Comparison of ENCODE assay signal across 12 mouse cellular contexts in genomic region chr8:34455376-34455775, GRCm38 (mm10).
A peak's percentile ranks its signal among the peaks of the same experiment; 100 is the strongest.
DNase-seq lines count a peak whose midpoint lies in the region; ATAC-seq lines count a peak whose summit lies in the region.
"Had no signal": no experiment of that assay in that cellular context is flagged by ENCODE, and none has a peak within 500 bp of the region (broad histone marks: within the 10 kb centered on the region; RNA-seq: fewer than 3 reads in every experiment).

No protein-coding gene starts in this region.

- ATAC-seq in hindbrain, embryonic 11.5 days (ENCODE audit: low FRiP score): peak; percentile 49; the same call in 1 of the 2 replicates
- no peak for ATAC-seq in hindbrain, embryonic 13.5 days (ENCODE audit: low FRiP score)
- 0 out of 2 replicates have a peak, but pooled peaks have one; percentile 33 for ATAC-seq in neural tube, embryonic 12.5 days (ENCODE audit: low FRiP score, low read depth)
- ATAC-seq in kidney, embryonic 14.5 days (ENCODE audit: low FRiP score, low TSS enrichment): peak; percentile 37; the same call in 1 of the 2 replicates

- H3K4me3 ChIP-seq in hindbrain, embryonic 11.5 days (ENCODE audit: low read depth, low read length): no peak overlapping the region
- H3K4me3 ChIP-seq in hindbrain, embryonic 13.5 days: no peak overlapping the region
- no peak overlapping the region for H3K4me3 ChIP-seq in neural tube, embryonic 12.5 days
- no peak overlapping the region for H3K4me3 ChIP-seq in kidney, embryonic 14.5 days (ENCODE audit: low read length)
- H3K4me3 ChIP-seq: embryonic facial prominence, embryonic 13.5 days; stomach, embryonic 15.5 days had no signal

- peak; percentile 31 for DNase-seq in hindbrain, embryonic 11.5 days (ENCODE audit: low spot score)
- DNase-seq in neural tube, embryonic 10.5 days (ENCODE audit: extremely low spot score, low spot score): no peak
- peak; percentile 59 to 61 for DNase-seq in spleen, postnatal 36 days (ENCODE audit: low spot score in 2 of 2)
- DNase-seq in gastrocnemius, postnatal 4 days (ENCODE audit: low spot score in 2 of 2): no peak
- no peak for DNase-seq in cerebellum, adult 11 months
- DNase-seq: cerebellum, adult 9-10 months had no signal

- H3K36me3 ChIP-seq in hindbrain, embryonic 11.5 days (ENCODE audit: control insufficient read depth, insufficient read depth, low read length): no peaks in the 10 kb centered on the region
- H3K36me3 ChIP-seq in hindbrain, embryonic 13.5 days: no peaks in the 10 kb centered on the region
- no peaks in the 10 kb centered on the region for H3K36me3 ChIP-seq in neural tube, embryonic 12.5 days
- no peaks in the 10 kb centered on the region for H3K36me3 ChIP-seq in kidney, embryonic 14.5 days (ENCODE audit: control insufficient read depth, insufficient read depth, low read length)
- H3K36me3 ChIP-seq: embryonic facial prominence, embryonic 13.5 days; stomach, embryonic 15.5 days had no signal

- H3K27me3 ChIP-seq in hindbrain, embryonic 11.5 days (ENCODE audit: control insufficient read depth, insufficient read depth, low read length): no peaks in the 10 kb centered on the region
- no peaks in the 10 kb centered on the region for H3K27me3 ChIP-seq in hindbrain, embryonic 13.5 days
- H3K27me3 ChIP-seq in neural tube, embryonic 12.5 days (replicated peaks): no peaks in the 10 kb centered on the region
- H3K27me3 ChIP-seq in kidney, embryonic 14.5 days (ENCODE audit: control insufficient read depth, insufficient read depth, low read length): no peaks in the 10 kb centered on the region
- H3K27me3 ChIP-seq: embryonic facial prominence, embryonic 13.5 days; stomach, embryonic 15.5 days had no signal

- H3K9me3 ChIP-seq in hindbrain, embryonic 11.5 days (ENCODE audit: control insufficient read depth, low read length): no peaks in the 10 kb centered on the region
- H3K9me3 ChIP-seq in hindbrain, embryonic 13.5 days: no peaks in the 10 kb centered on the region
- H3K9me3 ChIP-seq in neural tube, embryonic 12.5 days: no peaks in the 10 kb centered on the region
- no peaks in the 10 kb centered on the region for H3K9me3 ChIP-seq in kidney, embryonic 14.5 days (ENCODE audit: control insufficient read depth, low read length)
- H3K9me3 ChIP-seq: embryonic facial prominence, embryonic 13.5 days; stomach, embryonic 15.5 days had no signal

- no peak overlapping the region for H3K9ac ChIP-seq in hindbrain, embryonic 11.5 days (ENCODE audit: low read depth, low read length)
- no peak overlapping the region for H3K9ac ChIP-seq in hindbrain, embryonic 13.5 days
- no peak overlapping the region for H3K9ac ChIP-seq in neural tube, embryonic 12.5 days
- H3K9ac ChIP-seq in kidney, embryonic 14.5 days (ENCODE audit: low read depth, low read length): no peak overlapping the region
- H3K9ac ChIP-seq: embryonic facial prominence, embryonic 13.5 days; stomach, embryonic 15.5 days had no signal

- 71% methylated on average over 14 of the region's 14 CpGs for WGBS in hindbrain, embryonic 11.5 days
- WGBS in hindbrain, embryonic 13.5 days: 65% methylated on average over 14 of the region's 14 CpGs
- WGBS in neural tube, embryonic 12.5 days: 75% methylated on average over 14 of the region's 14 CpGs
- WGBS in kidney, embryonic 14.5 days: 76% methylated on average over 14 of the region's 14 CpGs

- H3K27ac ChIP-seq in hindbrain, embryonic 11.5 days (ENCODE audit: low read depth, low read length): 0 out of 2 replicates have a peak overlapping the region, but pooled peaks have one; percentile 6
- no peak overlapping the region for H3K27ac ChIP-seq in hindbrain, embryonic 13.5 days
- H3K27ac ChIP-seq in neural tube, embryonic 12.5 days: no peak overlapping the region
- no peak overlapping the region for H3K27ac ChIP-seq in kidney, embryonic 14.5 days (ENCODE audit: low read depth, low read length)
- H3K27ac ChIP-seq: embryonic facial prominence, embryonic 13.5 days; macrophage; stomach, embryonic 15.5 days had no signal

- no peaks in the 10 kb centered on the region for H3K4me1 ChIP-seq in hindbrain, embryonic 11.5 days (replicated peaks; ENCODE audit: control insufficient read depth, insufficient read depth, low read length)
- H3K4me1 ChIP-seq in hindbrain, embryonic 13.5 days (replicated peaks): peaks cover 6% of the 10 kb centered on the region
- H3K4me1 ChIP-seq in neural tube, embryonic 12.5 days: no peaks in the 10 kb centered on the region
- no peaks in the 10 kb centered on the region for H3K4me1 ChIP-seq in kidney, embryonic 14.5 days (ENCODE audit: control insufficient read depth, insufficient read depth, low read length)
- H3K4me1 ChIP-seq: stomach, embryonic 15.5 days had no signal

- H3K4me2 ChIP-seq in hindbrain, embryonic 11.5 days (replicated peaks; ENCODE audit: low read depth, low read length): no peak overlapping the region
- H3K4me2 ChIP-seq in hindbrain, embryonic 13.5 days: no peak overlapping the region
- no peak overlapping the region for H3K4me2 ChIP-seq in neural tube, embryonic 12.5 days (replicated peaks)
- H3K4me2 ChIP-seq in kidney, embryonic 14.5 days (replicated peaks; ENCODE audit: low read depth, low read length): no peak overlapping the region
- H3K4me2 ChIP-seq: embryonic facial prominence, embryonic 13.5 days; stomach, embryonic 15.5 days had no signal

Comparison
In these comparisons a context has a peak if more than half of its experiments do, and no peak if none do; other contexts are left out.
1. DNase-seq: peak in hindbrain, embryonic 11.5 days (single experiment) and spleen, postnatal 36 days (2 of 2); none in neural tube, embryonic 10.5 days (single experiment), gastrocnemius, postnatal 4 days (0 of 2) and cerebellum, adult 11 months (single experiment).